Mouse (Mus musculus) hindbrain, embryonic 10.5 days (tissue): Measurements from ENCODE around the gene Ipmk. TPM values are rescaled to one million over a fixed set of nuclear protein-coding genes. Genes with fewer than 3 reads are reported as not detected.
"Not testable (repeated sequence)": the region's sequence is repeated elsewhere in the genome, so short reads cannot be mapped to it uniquely, and the experiment has no call there.

ENCODE experiments used
- DNase-seq: peaks from one replicate; pipeline ENCODE4 v3.0.0-alpha.2; 2017; ENCODE audit warnings: low spot score
- H3K27ac ChIP-seq: fragments of 300-500 bp; sonication (generic); 2 replicates; pipeline ENCODE4 v1.5.1; 2016; ENCODE audit warnings: mild to moderate bottlenecking, moderate library complexity
- H3K27me3 ChIP-seq: fragments of 300-500 bp; sonication (generic); 2 replicates; pipeline ENCODE4 v1.6.1; 2016; ENCODE audit warnings: mild to moderate bottlenecking; ENCODE audit not compliant: poor library complexity, insufficient read depth, severe bottlenecking
- H3K36me3 ChIP-seq: fragments of 300-500 bp; sonication (generic); 2 replicates; pipeline ENCODE4 v1.6.1; 2016; ENCODE audit warnings: mild to moderate bottlenecking, moderate library complexity
- H3K4me1 ChIP-seq: fragments of 300-500 bp; sonication (generic); replicated peaks from 2 replicates; pipeline ENCODE4 v1.6.1; 2016; ENCODE audit warnings: mild to moderate bottlenecking
- H3K4me3 ChIP-seq: fragments of 300-500 bp; sonication (generic); 2 replicates; pipeline ENCODE4 v1.5.1; 2016; ENCODE audit warnings: mild to moderate bottlenecking, moderate library complexity
- H3K9me3 ChIP-seq: fragments of 300-500 bp; sonication (generic); 2 replicates; pipeline ENCODE4 v1.6.1; 2016; ENCODE audit warnings: mild to moderate bottlenecking, moderate library complexity
- WGBS: fragments of 180-500 bp; shearing (Covaris S2); methylation state at CpG from one replicate; pipeline ENCODE4 v1.1.7; 2016; 5-methylcytosine and 5-hydroxymethylcytosine counted together
- polyA plus RNA-seq: library from polyadenylated mRNA; unstranded; fragments of >200 nt; fragmentation: Nextera tagmentation; extraction: Ambion mirVana; gene quantifications from 2 replicates; pipeline ENCODE4 v1.2.1, GENCODE M21; 2016

Ipmk gene
- polyA plus RNA-seq, 1 experiment from 2014 or later: 15.5 TPM

DNA sequence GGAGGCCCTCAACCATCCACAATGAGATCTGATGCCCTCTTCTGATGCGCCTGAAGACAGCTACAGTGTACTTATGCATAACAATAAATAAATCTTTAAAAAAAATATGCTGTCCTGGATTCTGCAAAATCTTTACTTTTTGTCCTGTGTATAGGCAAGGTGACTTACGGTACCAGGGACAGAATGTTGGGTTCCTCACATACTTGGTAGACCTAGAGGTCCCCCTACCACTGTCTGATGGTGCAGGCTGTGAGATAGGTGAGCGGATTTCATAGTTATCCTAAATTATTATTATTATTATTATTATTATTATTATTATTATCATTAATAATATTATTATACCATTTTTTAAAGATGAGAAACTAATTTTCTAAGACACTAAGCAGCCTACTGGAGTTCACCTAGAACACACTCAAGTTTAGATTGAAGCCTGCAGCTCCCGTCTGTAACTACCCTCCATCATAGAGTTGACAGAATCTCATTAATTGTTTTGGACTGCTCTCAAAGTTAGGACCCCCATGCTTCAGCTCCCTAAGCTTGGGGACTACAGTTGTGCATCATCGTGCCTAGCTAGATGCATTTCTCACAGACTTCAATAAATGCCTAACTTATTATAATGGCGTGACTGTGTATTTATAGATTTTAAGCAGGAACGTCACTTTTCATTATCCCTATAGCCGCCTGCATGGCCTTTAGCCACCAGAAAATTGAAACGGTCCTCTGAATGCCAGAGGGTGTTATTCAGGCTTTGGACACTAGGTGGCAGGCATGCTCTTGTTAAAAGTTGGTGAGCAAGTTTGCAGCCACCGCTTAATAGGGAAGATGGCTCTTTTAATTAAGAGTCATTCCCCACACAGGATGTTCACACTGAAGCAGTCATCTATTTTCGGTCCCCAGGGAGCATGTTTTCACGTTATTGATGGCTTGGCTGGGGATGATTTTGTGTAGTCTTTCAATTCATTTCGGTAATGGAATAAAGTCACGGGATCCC, 74.8 kb downstream of the Ipmk start:
- DNase-seq: peak; percentile 76
- Histone ChIP-seq H3K36me3 (no peaks in the 10 kb centered on the region), H3K27me3 (no peaks in the 10 kb centered on the region), H3K4me3 (no peak overlapping the region), H3K9me3 (no peaks in the 10 kb centered on the region), H3K27ac (no peak overlapping the region), H3K4me1 (peaks cover 3% of the 10 kb centered on the region; the same call in 1 of the 2 replicates)
- WGBS: 47% methylated on average over 14 of the region's 14 CpGs

DNA sequence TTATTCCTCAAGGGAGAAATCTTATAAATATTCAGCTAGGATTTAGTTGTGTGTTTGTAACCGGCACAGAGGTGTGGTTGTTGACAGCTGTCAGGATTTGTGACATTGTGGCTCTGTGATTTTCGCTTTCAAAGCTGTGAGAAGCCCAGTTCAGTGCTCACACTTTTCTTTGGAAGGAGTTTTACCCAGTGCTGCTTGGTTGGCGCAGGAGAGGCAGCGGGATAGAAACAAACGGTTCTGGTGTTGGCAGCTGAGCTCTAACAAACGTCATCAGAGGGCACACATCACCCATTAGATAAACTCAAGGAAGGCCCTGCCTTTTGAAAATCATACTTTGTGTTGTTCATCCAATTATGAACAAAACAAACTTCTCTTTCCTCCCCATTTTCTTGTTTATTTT, 79.2 kb downstream of the Ipmk start:
- no peak for DNase-seq
- Histone ChIP-seq H3K4me1 (peaks cover 3% of the 10 kb centered on the region; the same call in 1 of the 2 replicates), H3K9me3 (no peaks in the 10 kb centered on the region), H3K36me3 (no peaks in the 10 kb centered on the region), H3K4me3 (no peak overlapping the region), H3K27ac (no peak overlapping the region), H3K27me3 (no peaks in the 10 kb centered on the region)
- 74% methylated on average over 6 of the region's 6 CpGs for WGBS

DNA sequence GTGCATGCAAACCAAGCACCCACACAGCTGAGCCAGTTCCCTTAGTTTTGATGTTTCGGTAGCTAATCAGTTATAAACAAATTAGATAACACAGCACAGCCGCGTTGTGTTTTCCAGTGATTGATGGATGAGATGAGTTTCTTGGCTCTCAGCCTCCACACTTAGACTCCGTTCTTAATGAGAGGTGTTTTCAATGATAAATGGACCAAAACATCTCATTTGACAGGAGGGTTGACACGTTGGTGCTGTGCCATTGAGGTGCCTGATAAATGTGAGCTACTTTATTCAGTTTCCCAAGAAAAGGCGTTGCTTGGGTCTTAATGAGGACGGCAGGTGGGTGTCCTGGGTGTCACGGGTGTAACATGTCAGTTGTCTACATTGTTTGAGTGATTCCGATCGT, 79.8 kb downstream of the Ipmk start:
- DNase-seq: no peak
- H3K27me3 ChIP-seq: no peaks in the 10 kb centered on the region
- H3K9me3 ChIP-seq: no peaks in the 10 kb centered on the region
- H3K4me1 ChIP-seq: peaks cover 3% of the 10 kb centered on the region; the same call in 1 of the 2 replicates
- H3K27ac ChIP-seq: no peak overlapping the region
- H3K36me3 ChIP-seq: no peaks in the 10 kb centered on the region
- 78% methylated on average over 10 of the region's 10 CpGs for WGBS
- H3K4me3 ChIP-seq: no peak overlapping the region

DNA sequence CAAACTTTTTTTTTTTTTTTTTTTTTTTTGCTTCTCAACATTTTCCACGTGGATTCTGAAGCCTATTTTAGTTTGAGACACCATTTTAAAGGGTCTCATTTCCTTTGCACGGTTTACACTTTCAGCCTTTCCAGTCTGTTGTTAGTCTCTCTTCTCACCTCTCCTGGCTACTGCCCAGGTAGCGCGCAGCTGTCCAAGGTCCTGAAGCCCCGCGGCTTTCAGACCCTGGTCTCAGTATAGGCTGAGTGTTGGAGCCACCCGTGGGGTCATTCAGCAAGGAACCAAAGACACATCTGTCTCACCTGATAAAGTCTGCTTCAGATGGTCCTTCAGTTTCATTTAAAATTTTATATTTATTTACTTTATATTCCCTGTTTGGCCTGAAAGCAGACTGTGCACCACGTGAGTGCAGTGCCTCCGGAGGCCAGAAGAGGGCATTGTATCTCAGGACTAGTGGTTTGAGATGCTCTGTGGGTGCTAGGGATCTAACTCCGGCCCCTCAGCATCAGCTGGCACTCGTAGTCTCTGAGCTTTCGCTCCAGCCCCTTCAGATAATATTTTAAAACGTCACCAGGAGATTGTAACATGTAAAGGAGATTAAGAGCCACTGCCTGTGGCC, 80.8 kb downstream of the Ipmk start:
- no peak overlapping the region for H3K27ac ChIP-seq
- 65% methylated on average over 13 of the region's 13 CpGs for WGBS
- H3K9me3 ChIP-seq: no peaks in the 10 kb centered on the region
- H3K4me3 ChIP-seq: no peak overlapping the region
- no peaks in the 10 kb centered on the region for H3K27me3 ChIP-seq
- peaks cover 3% of the 10 kb centered on the region; the same call in 1 of the 2 replicates for H3K4me1 ChIP-seq
- H3K36me3 ChIP-seq: no peaks in the 10 kb centered on the region
- no peak for DNase-seq

DNA sequence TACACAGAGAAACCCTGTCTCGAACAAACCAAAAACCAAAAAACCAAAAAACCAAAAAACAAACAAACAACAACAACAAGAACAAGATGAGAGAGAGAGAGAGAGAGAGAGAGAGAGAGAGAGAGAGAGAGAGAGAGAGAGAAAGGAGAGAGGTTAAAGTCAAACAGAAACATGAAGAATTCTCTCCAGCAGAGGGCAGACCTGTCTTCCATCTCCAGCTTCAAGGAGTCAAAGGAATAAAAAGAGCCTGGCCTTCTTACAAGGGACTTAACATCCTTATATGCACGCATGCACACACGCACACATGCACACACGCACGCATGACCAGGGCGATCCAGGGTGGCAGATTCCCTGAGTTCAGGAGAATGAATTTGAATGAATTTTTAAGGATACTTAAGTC, 83.1 kb downstream of the Ipmk start:
- no peaks in the 10 kb centered on the region for H3K27me3 ChIP-seq
- DNase-seq: no peak
- no peaks in the 10 kb centered on the region for H3K36me3 ChIP-seq
- 91% methylated on average over 6 of the region's 6 CpGs for WGBS
- no peak overlapping the region for H3K27ac ChIP-seq
- no peaks in the 10 kb centered on the region for H3K4me1 ChIP-seq
- H3K9me3 ChIP-seq: no peaks in the 10 kb centered on the region
- no peak overlapping the region for H3K4me3 ChIP-seq

DNA sequence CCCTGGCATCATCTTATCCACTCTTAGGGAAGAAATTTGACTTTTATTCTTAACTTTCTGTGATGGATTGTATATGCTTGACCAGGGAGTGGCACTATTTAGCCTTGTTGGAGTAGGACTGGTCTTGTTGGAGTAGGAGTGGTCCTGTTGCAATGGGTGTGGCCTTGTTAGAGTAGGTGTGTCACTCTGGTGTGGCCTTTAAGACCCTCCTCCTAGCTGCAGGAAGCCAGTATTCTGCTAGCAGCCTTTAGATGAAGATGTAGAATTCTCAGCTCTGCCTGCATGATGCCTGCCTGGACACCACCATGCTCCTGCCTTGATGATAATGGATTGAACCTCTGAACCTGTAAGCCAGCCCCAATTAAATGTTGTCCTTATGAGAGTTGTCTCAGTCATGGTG, 95.5 kb downstream of the Ipmk start:
- no peaks in the 10 kb centered on the region for H3K36me3 ChIP-seq
- no peaks in the 10 kb centered on the region for H3K4me1 ChIP-seq
- no peak for DNase-seq
- no peak overlapping the region for H3K27ac ChIP-seq
- H3K9me3 ChIP-seq: no peaks in the 10 kb centered on the region
- H3K27me3 ChIP-seq: no peaks in the 10 kb centered on the region
- no peak overlapping the region for H3K4me3 ChIP-seq

DNA sequence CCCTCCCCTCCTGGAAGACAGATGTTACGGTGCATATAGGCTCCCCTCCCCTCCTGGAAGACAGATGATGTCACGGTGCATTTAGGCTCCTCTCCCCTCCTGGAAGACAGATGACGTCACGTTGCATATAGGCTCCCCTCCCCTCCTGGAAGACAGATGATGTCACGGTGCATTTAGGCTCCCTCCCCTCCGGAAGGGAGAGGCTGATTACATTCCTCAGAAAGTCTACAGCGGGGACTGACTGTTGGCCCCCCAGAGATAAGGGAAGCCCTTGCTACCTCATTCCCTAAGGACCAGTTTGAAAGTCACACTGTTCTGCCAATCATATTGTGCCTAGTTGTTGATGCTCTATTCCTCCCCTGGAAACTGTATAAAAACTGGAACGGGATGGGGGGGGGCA, 100.1 kb downstream of the Ipmk start:
- Histone ChIP-seq H3K27me3 (no peaks in the 10 kb centered on the region), H3K27ac (no peak overlapping the region), H3K4me3 (no peak overlapping the region), H3K9me3 (no peaks in the 10 kb centered on the region), H3K4me1 (no peaks in the 10 kb centered on the region), H3K36me3 (no peaks in the 10 kb centered on the region)
- 73% methylated on average over 8 of the region's 8 CpGs for WGBS
- no peak for DNase-seq

DNA sequence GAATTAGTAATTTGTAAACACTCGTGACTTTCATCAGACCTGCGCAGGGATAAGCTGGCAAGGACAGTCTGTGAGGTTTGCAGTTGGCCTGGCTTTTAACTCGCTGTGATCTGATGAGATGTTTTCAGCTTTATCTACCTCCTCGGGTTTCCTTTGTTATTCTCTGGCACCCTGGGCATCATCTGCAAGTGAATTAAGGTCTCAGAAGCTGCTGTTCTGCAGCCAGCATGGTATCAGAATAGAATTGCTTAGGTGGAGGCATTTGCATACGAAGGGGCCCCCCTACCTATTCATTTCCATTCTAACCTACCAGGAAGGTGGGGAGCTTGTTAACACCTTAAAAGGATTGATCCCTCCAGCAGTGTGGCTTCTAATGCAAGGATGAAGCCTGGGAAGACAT, 100.7 kb downstream of the Ipmk start:
- Histone ChIP-seq H3K4me1 (no peaks in the 10 kb centered on the region), H3K27ac (no peak overlapping the region), H3K27me3 (no peaks in the 10 kb centered on the region), H3K4me3 (no peak overlapping the region), H3K9me3 (no peaks in the 10 kb centered on the region), H3K36me3 (no peaks in the 10 kb centered on the region)
- WGBS: 83% methylated on average over 5 of the region's 5 CpGs
- no peak for DNase-seq

DNA sequence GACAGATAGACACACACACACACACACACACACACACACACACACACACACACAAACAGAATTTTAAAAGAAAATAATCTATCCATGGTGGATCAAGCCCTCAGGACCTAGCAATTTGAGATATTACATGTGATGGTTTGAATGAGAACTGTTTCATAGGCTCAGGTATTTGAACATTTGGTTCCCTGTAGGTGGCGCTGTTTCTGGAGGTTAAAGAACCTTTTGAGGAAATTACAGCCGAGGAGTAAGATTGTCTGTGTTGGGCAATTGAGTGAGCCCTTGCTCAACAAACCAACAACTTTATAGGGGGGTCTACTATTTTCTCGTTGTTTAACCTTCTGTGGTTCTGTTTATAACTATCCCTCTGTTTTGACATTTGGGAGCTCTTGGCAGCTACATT, 107.8 kb downstream of the Ipmk start:
- H3K4me1 ChIP-seq: no peaks in the 10 kb centered on the region
- DNase-seq: no peak
- no peaks in the 10 kb centered on the region for H3K27me3 ChIP-seq
- no peak overlapping the region for H3K4me3 ChIP-seq
- no peak overlapping the region for H3K27ac ChIP-seq
- no peaks in the 10 kb centered on the region for H3K9me3 ChIP-seq
- H3K36me3 ChIP-seq: no peaks in the 10 kb centered on the region
- 91% methylated on average over 3 of the region's 3 CpGs for WGBS

DNA sequence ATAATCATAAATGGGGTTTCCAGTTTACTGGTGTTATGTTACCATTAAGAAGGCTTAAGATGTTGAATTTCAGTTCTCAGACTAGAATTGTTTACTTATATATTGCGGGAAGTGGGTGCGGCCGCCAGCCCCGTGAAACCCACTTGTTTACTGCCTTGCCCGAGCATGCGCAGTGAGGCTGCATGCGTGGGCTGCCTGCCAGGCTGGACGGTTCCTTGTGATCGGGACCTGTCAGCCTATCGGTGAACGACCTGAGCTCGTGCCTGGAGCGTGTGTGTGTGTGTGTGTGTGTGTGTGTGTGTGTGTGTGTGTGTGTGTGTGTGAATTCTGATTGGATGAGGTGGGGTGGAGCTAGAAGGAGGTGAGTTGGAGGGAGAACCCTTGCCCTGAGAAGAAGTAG, 114.8 kb downstream of the Ipmk start:
- not testable (repeated sequence) for H3K4me1 ChIP-seq, H3K4me3 ChIP-seq, H3K27ac ChIP-seq, H3K9me3 ChIP-seq, H3K36me3 ChIP-seq, DNase-seq, H3K27me3 ChIP-seq
- 96% methylated on average over 13 of the region's 13 CpGs for WGBS

DNA sequence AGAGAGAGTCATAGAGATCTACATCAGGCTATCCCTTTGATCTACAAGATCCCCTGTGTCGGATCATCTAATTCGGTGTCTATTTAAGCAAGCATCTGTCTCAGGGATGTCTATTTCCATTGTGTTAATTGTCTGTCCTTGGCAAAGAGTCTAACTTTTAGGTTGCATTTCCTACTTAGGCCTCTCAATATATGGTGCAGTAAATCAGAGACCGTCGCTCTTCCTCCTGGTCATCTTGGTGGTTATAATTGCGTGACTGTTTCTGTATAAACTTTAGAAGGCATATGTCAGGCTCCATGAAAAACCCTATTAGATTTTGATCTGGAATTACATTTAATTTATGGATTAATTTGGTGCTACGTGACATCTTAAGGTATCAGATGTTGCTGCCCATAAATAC, 116.9 kb downstream of the Ipmk start:
- H3K36me3 ChIP-seq: no peaks in the 10 kb centered on the region
- H3K4me3 ChIP-seq: no peak overlapping the region
- H3K27ac ChIP-seq: no peak overlapping the region
- DNase-seq: no peak
- no peaks in the 10 kb centered on the region for H3K4me1 ChIP-seq
- H3K9me3 ChIP-seq: no peaks in the 10 kb centered on the region
- no peaks in the 10 kb centered on the region for H3K27me3 ChIP-seq
- WGBS: 93% methylated on average over 6 of the region's 6 CpGs

DNA sequence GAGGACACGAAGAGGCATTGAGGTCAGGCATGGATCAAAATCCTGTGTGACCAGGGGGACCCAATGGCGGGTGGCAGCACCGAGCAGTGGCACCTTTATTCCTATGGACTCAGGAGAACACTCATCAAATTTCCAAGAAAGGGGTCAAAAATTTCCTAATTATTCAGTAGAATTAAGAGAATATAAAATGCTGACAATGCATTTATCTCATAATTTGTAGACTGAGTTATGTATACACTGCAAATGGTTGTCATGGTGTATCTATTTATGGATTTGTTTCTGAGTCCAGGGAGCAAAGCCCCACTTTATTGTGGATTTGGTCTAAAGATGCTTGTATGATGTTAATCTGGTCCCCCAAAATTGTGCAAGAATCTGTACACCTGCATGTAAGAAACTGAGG, 120.8 kb downstream of the Ipmk start:
- H3K4me3 ChIP-seq: no peak overlapping the region
- no peaks in the 10 kb centered on the region for H3K36me3 ChIP-seq
- no peaks in the 10 kb centered on the region for H3K27me3 ChIP-seq
- H3K27ac ChIP-seq: no peak overlapping the region
- no peaks in the 10 kb centered on the region for H3K4me1 ChIP-seq
- no peak for DNase-seq
- WGBS: 90% methylated on average over 3 of the region's 3 CpGs
- no peaks in the 10 kb centered on the region for H3K9me3 ChIP-seq

DNA sequence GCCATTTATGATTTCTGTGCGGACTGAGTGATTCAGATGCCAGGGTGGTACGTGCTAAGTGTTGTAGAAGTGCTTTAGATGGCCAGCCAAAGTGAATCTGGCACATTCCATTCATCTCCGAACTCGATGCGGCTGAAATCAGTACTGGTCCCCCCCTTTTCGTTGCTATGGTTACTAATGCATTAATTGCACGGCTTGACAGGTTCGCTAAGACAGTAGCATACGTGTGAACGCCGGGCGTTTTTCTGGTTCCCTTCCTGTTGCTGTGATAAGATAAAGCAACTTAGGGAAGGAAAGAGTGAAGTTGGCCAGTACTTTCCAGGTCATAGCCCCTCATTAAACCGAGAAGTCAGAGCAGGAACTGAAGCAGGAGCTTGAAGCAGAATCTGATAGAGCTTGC, 122.2 kb downstream of the Ipmk start:
- no peaks in the 10 kb centered on the region for H3K36me3 ChIP-seq
- no peaks in the 10 kb centered on the region for H3K27me3 ChIP-seq
- H3K27ac ChIP-seq: no peak overlapping the region
- no peak overlapping the region for H3K4me3 ChIP-seq
- no peaks in the 10 kb centered on the region for H3K4me1 ChIP-seq
- 83% methylated on average over 13 of the region's 13 CpGs for WGBS
- H3K9me3 ChIP-seq: no peaks in the 10 kb centered on the region
- no peak for DNase-seq
